Mouse (Mus musculus) heart, postnatal 0 days (tissue): ENCODE data around the gene Gjd3. TPM values are rescaled to one million over a fixed set of nuclear protein-coding genes. Genes with fewer than 3 reads are reported as not detected.

Experiments used
- ATAC-seq: fragments of 200-750 bp; cut with Nextera tagmentation; 2 replicates; pipeline ENCODE4 v1.8.0; 2017; ENCODE audit warnings: low read depth, moderate number of reproducible peaks, moderate library complexity; ENCODE audit not compliant: insufficient read depth
- DNase-seq: peaks from one replicate; pipeline ENCODE4 v3.0.0-alpha.2; 2016; ENCODE audit warnings: low spot score
- H3K27ac ChIP-seq: fragments of 300-500 bp; sonication (generic); 2 replicates; pipeline ENCODE4 v1.5.1; 2014; ENCODE audit warnings: low read depth, mild to moderate bottlenecking
- H3K27me3 ChIP-seq: fragments of 300-500 bp; sonication (generic); 2 replicates; pipeline ENCODE4 v1.6.1; 2014; ENCODE audit warnings: low read length, mixed read lengths; ENCODE audit not compliant: control insufficient read depth, insufficient read depth
- H3K36me3 ChIP-seq: fragments of 300-500 bp; sonication (generic); replicated peaks from 2 replicates; pipeline ENCODE4 v1.6.1; 2014; ENCODE audit warnings: low read length, mixed read lengths; ENCODE audit not compliant: control insufficient read depth, insufficient read depth
- H3K4me1 ChIP-seq: fragments of 300-500 bp; sonication (generic); 2 replicates; pipeline ENCODE4 v1.6.1; 2014; ENCODE audit warnings: antibody characterized with exemption; ENCODE audit not compliant: control insufficient read depth, insufficient read depth
- H3K4me2 ChIP-seq: fragments of 300-500 bp; sonication (generic); 2 replicates; pipeline ENCODE4 v1.6.1; 2014; ENCODE audit warnings: low read depth, mild to moderate bottlenecking, low read length, moderate library complexity
- H3K4me3 ChIP-seq: fragments of 300-500 bp; sonication (generic); 2 replicates; pipeline ENCODE4 v1.5.1; 2014; ENCODE audit warnings: low read depth, low read length
- H3K9ac ChIP-seq: fragments of 300-500 bp; sonication (generic); replicated peaks from 2 replicates; pipeline ENCODE4 v1.6.1; 2014; ENCODE audit warnings: low read depth, low read length, mixed read lengths
- H3K9me3 ChIP-seq: fragments of 300-500 bp; sonication (generic); replicated peaks from 2 replicates; pipeline ENCODE4 v1.6.1; 2016; ENCODE audit warnings: low read length; ENCODE audit not compliant: control insufficient read depth
- CTCF ChIP-seq: IDR thresholded peaks from 2 replicates; pipeline ENCODE4 v1.5.1; 2016; ENCODE audit warnings: antibody characterized with exemption, control low read depth, low read depth
- EP300 ChIP-seq: IDR thresholded peaks from 2 replicates; pipeline ENCODE4 v1.6.1; 2016; ENCODE audit warnings: antibody characterized with exemption, low read depth
- WGBS: fragments of 180-500 bp; shearing (Covaris S2); extraction: QIAGEN DNeasy Blood & Tissue Kit; methylation state at CpG from one replicate; pipeline ENCODE4 v1.1.7; 2014; 5-methylcytosine and 5-hydroxymethylcytosine counted together
- polyA plus RNA-seq: library from polyadenylated mRNA; unstranded; fragments of >200 nt; fragmentation: Nextera tagmentation; extraction: Ambion mirVana; gene quantifications from 2 replicates; pipeline ENCODE4 v1.2.1, GENCODE M21; 2015
- total RNA-seq: library from RNA; depleted of rRNA; stranded (reverse); fragments of >200 nt; gene quantifications from 2 replicates; pipeline ENCODE4 v1.2.3, GENCODE M21; 2014; ENCODE audit warnings: low replicate concordance

The Gjd3 gene
- total and polyA plus RNA-seq, 2 experiments from 2014 or later: 4.2 to 6.3 TPM

- Histone ChIP-seq H3K36me3 (peaks cover 6% of the 10 kb centered on the region; the same call in 1 of the 2 replicates), H3K27me3 (no peaks in the 10 kb centered on the region), H3K27ac (peak overlapping the region; percentile 81), H3K4me1 (peaks cover 53% of the 10 kb centered on the region), H3K9ac (peak overlapping the region; percentile 64), H3K4me3 (peak overlapping the region; percentile 59), H3K4me2 (peak overlapping the region; percentile 84), H3K9me3 (no peaks in the 10 kb centered on the region)
- ATAC-seq (peak; percentile 24), DNase-seq (peak; percentile 89)
- TF ChIP-seq CTCF (no peak), EP300 (0 out of 2 replicates have a peak, but pooled peaks have one; percentile 54)
- under 1% methylated on average over 36 of the region's 43 CpGs for WGBS
Measured at GRCm38 (mm10) chr11:98959437-98960312, 23.1 kb downstream of the Gjd3 start.

GRCm38 (mm10) chr11:98956340-98956739, 26.5 kb downstream of the Gjd3 start:
- H3K36me3 ChIP-seq: peaks cover 11% of the 10 kb centered on the region
- TF ChIP-seq CTCF (no peak), EP300 (no peak)
- 68% methylated on average over 10 of the region's 10 CpGs for WGBS
- H3K9ac ChIP-seq: no peak overlapping the region
- no peaks in the 10 kb centered on the region for H3K9me3 ChIP-seq
- H3K27ac ChIP-seq: no peak overlapping the region
- no peaks in the 10 kb centered on the region for H3K27me3 ChIP-seq
- H3K4me2 ChIP-seq: no peak overlapping the region
- ATAC-seq: no peak
- DNase-seq: no peak
- H3K4me1 ChIP-seq: peaks cover 58% of the 10 kb centered on the region
- H3K4me3 ChIP-seq: no peak overlapping the region

DNA sequence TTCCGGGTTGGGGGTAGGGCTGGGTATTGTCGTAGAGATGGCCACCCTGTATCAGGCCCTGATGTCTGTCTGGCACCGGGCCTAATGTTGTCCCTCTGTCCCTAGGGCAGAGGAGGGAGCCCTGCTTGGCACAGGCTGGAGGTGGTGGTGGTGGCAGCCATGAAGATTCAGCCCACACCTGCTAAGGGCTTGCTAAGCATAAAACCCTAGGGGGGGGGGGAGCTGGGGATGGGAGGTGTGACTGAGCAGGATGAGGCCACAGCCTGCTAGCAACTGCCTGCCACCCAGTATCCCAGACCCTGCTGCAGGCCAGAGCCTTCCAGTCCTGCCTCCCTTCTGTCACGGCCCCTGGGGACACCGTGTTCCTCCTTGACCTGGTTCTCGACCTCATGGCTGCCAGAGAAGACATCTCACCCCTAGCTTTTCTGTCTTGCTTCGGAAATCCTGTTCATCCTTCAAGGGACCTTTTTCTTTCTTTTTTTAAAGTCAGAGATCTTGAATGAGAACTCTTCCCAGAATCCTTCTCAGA, 27.0 kb downstream of the Gjd3 start:
- 35% methylated on average over 6 of the region's 7 CpGs for WGBS
- Histone ChIP-seq H3K36me3 (peaks cover 11% of the 10 kb centered on the region), H3K27me3 (no peaks in the 10 kb centered on the region), H3K27ac (peak overlapping the region; percentile 84), H3K9me3 (no peaks in the 10 kb centered on the region), H3K4me2 (no peak overlapping the region), H3K9ac (no peak overlapping the region; the same call in 1 of the 2 replicates), H3K4me3 (no peak overlapping the region), H3K4me1 (peaks cover 62% of the 10 kb centered on the region)
- no peak for DNase-seq
- ATAC-seq: no peak
- TF ChIP-seq EP300 (no peak), CTCF (no peak)

DNA sequence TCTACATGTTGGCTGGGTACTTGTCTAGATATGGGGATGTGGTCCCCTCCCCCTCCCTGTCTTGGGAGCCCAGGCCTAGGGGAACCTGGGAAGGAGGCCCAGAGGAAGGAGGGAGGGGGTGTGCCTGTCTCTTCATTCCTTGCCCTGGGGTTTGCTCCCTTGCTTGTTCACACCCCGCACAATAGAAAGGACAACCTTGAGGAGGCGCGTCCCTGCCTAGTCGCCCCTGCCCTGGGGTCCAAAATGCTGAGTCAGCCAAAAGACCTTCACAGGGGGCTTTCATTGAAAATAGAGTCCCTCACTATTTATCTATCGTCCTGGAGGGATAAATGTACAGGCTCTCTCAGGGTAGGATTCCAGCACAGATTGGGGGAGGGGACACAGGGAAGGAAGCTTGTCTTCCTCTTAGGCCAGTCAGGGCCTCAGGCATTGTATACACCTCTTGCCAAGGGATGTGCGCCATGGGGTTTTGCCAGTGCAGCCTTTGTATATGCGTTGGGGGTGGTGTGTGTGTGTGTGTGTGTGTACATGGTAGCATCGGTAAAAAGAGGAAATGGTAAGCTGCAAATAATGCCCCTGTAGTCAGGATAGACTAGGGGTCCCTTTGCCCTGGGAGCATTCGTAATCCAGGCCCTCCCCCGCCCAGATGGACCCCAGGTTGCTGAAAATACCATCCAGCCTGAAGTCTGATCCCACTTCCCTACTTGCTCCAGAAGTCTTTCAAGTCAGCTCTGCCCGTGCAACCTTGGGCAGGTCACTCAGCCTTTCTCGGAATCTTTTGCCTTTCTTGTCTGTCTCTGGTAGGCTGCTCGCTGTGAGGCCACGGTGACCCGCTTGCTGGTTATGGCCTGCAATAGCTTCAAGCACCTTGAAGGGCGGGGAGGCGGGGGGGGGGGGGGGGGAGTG, 27.8 kb downstream of the Gjd3 start:
- no peaks in the 10 kb centered on the region for H3K27me3 ChIP-seq
- peak overlapping the region; percentile 84 for H3K27ac ChIP-seq
- H3K36me3 ChIP-seq: peaks cover 11% of the 10 kb centered on the region
- H3K4me1 ChIP-seq: peaks cover 67% of the 10 kb centered on the region
- no peak for TF ChIP-seq CTCF
- 0 out of 2 replicates have a peak, but pooled peaks have one; percentile 26 for TF ChIP-seq EP300
- DNase-seq (no peak), ATAC-seq (no peak)
- peak overlapping the region; percentile 42 for H3K4me2 ChIP-seq
- H3K9ac ChIP-seq: no peak overlapping the region
- H3K4me3 ChIP-seq: 0 out of 2 replicates have a peak overlapping the region, but pooled peaks have one; percentile 6
- no peaks in the 10 kb centered on the region for H3K9me3 ChIP-seq
- 21% methylated on average over 16 of the region's 17 CpGs for WGBS

GRCm38 (mm10) chr11:98954373-98954772, 28.4 kb downstream of the Gjd3 start:
- Histone ChIP-seq H3K27me3 (no peaks in the 10 kb centered on the region), H3K27ac (peak overlapping the region; percentile 84), H3K4me2 (peak overlapping the region; percentile 42), H3K9me3 (no peaks in the 10 kb centered on the region), H3K36me3 (peaks cover 11% of the 10 kb centered on the region), H3K9ac (no peak overlapping the region), H3K4me3 (0 out of 2 replicates have a peak overlapping the region, but pooled peaks have one; percentile 6), H3K4me1 (peaks cover 68% of the 10 kb centered on the region)
- peak; percentile 71 for DNase-seq
- ATAC-seq: peak; percentile 52
- TF ChIP-seq CTCF (peak; percentile 58), EP300 (no peak)
- WGBS: 7% methylated on average over 10 of the region's 10 CpGs
